Mouse (Mus musculus): ENCODE results near the gene Brd7.

GRCm38 (mm10) chr8:88285469-88286356 lies 76.3 kb downstream of the Brd7 start:
- TF ChIP-seq CTCF (conservative IDR thresholded peaks at IDR 0.05; ENCODE audit: insufficient read depth, insufficient read length, low read depth, low read length) (no peak), POLR2A (IDR thresholded peaks at IDR 0.05; ENCODE audit: low read depth, low read length) (no peak)

All from kidney, adult 2 months (tissue).